Mouse (Mus musculus) midbrain, embryonic 14.5 days (tissue): Measurements from ENCODE around the gene Asf1b. TPM values are rescaled to one million over a fixed set of nuclear protein-coding genes. Genes with fewer than 3 reads are reported as not detected.

Source experiments
- ATAC-seq: fragments of 200-750 bp; cut with Nextera tagmentation; 2 replicates; pipeline ENCODE4 v1.8.0; 2017; ENCODE audit warnings: moderate number of reproducible peaks, moderate library complexity; ENCODE audit not compliant: low FRiP score, low TSS enrichment
- DNase-seq: peaks from one replicate; pipeline ENCODE4 v3.0.0-alpha.2; 2015
- H3K27ac ChIP-seq: fragments of 300-500 bp; sonication (generic); replicated peaks from 2 replicates; pipeline ENCODE4 v1.5.1; 2014; ENCODE audit warnings: mild to moderate bottlenecking, low read depth, low read length, moderate library complexity
- H3K27me3 ChIP-seq: fragments of 300-500 bp; sonication (generic); 2 replicates; pipeline ENCODE4 v1.6.1; 2014; ENCODE audit warnings: low read length, control low read depth, mixed read lengths; ENCODE audit not compliant: control insufficient read depth, insufficient read depth
- H3K36me3 ChIP-seq: fragments of 300-500 bp; sonication (generic); 2 replicates; pipeline ENCODE4 v1.6.1; 2014; ENCODE audit warnings: low read length, control low read depth; ENCODE audit not compliant: control insufficient read depth, insufficient read depth
- H3K4me1 ChIP-seq: fragments of 300-500 bp; sonication (generic); 2 replicates; pipeline ENCODE4 v1.6.1; 2014; ENCODE audit warnings: mild to moderate bottlenecking, antibody characterized with exemption, low read length, control low read depth; ENCODE audit not compliant: control insufficient read depth, insufficient read depth
- H3K4me2 ChIP-seq: fragments of 300-500 bp; sonication (generic); 2 replicates; pipeline ENCODE4 v1.6.1; 2014; ENCODE audit warnings: mild to moderate bottlenecking, low read length, moderate library complexity
- H3K4me3 ChIP-seq: fragments of 300-500 bp; sonication (generic); replicated peaks from 2 replicates; pipeline ENCODE4 v1.5.1; 2014; ENCODE audit warnings: low read depth, low read length
- H3K9ac ChIP-seq: fragments of 300-500 bp; sonication (generic); replicated peaks from 2 replicates; pipeline ENCODE4 v1.6.1; 2014; ENCODE audit warnings: mild to moderate bottlenecking, low read length, moderate library complexity
- H3K9me3 ChIP-seq: fragments of 300-500 bp; sonication (generic); 2 replicates; pipeline ENCODE4 v1.6.1; 2016; ENCODE audit warnings: low read length, control low read depth, mixed read lengths; ENCODE audit not compliant: control insufficient read depth
- WGBS: fragments of 180-500 bp; shearing (Covaris S2); extraction: QIAGEN DNeasy Blood & Tissue Kit; methylation state at CpG from one replicate; pipeline ENCODE4 v1.1.7; 2014; 5-methylcytosine and 5-hydroxymethylcytosine counted together
- polyA plus RNA-seq: library from polyadenylated mRNA; unstranded; fragments of >200 nt; fragmentation: Nextera tagmentation; extraction: Ambion mirVana; gene quantifications from 2 replicates; pipeline ENCODE4 v1.2.1, GENCODE M21; 2014

Gene Asf1b
- polyA plus RNA-seq, 1 experiment from 2014 or later: 15.5 TPM

DNA sequence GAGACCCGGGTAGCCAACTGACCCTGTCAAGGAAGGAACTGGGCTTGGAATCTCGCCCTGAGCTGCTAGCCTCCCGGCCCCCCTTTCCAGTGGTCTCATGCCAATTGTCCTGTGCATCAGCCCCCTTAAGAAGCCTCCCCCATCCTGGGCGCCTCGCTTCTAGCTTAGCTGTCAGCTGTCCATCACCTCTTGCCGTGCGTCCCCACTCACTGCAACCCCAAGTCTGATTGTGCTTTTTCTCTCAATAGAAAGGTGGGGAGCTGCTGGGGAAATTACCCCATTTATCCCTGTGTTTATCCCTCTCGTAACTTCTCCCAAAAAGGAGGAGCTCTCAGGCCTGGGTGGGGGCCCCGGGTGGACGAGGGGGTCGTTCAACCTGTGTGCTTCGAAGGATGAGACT, 40.7 kb downstream of the Asf1b start:
- H3K4me1 ChIP-seq: peaks cover 13% of the 10 kb centered on the region
- 0 out of 2 replicates have a peak overlapping the region, but pooled peaks have one; percentile 67 for H3K9ac ChIP-seq
- H3K27ac ChIP-seq: no peak overlapping the region
- H3K9me3 ChIP-seq: no peaks in the 10 kb centered on the region
- peaks cover 43% of the 10 kb centered on the region for H3K36me3 ChIP-seq
- WGBS: 9% methylated on average over 12 of the region's 12 CpGs
- peak overlapping the region; percentile 69; the same call in 1 of the 2 replicates for H3K4me3 ChIP-seq
- DNase-seq (no peak), ATAC-seq (no peak)
- H3K27me3 ChIP-seq: peaks cover 7% of the 10 kb centered on the region; the same call in 1 of the 2 replicates
- peak overlapping the region; percentile 77 for H3K4me2 ChIP-seq

DNA sequence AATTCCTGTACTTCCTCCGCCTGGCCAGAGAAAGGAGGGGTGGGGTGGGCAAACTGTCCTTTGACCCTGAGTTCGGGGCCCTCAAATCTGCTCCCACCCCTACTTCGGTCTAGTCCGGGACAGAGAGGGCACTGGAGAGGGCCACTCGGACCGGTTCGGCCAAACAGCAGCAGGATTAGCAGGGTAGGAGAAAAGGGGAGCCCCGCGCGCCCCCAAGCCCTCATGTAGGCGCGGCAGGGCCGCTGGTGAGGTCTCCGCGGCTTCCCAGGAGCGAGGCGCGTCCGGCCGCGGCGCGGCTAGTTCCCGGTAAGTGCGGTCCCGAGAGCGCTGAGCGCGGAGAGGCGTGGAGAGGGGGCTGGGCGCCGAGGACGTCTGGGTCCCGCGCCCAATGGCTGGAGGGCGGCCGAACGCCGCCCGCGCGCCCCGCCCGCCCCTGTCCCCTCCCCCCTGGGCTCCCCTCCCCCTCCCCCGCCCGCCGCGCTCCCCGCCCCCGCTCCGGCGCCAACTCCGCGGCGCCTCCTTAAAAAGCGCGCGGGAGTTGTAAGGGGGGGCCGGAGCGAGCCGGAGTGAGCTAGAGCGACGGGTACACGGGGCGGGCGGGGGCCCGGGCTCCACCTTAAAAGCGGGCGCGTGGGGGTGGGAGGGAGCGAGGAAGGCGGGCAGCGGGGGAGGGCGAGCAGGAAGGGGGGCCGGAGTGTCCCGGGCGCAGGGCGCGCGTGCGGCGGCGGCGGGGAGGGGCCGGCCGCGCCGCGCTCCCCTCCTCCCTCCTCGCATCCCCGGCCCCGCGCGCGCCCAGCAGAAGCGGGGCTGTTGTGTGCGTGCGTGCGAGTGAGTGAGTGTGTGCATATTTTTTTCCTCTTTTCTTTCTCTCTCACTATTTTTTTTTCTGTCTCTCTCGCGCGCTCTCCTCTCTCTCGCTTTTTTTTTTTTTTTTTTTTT, 41.5 kb downstream of the Asf1b start:
- Histone ChIP-seq H3K9me3 (no peaks in the 10 kb centered on the region), H3K36me3 (peaks cover 39% of the 10 kb centered on the region), H3K4me1 (peaks cover 16% of the 10 kb centered on the region), H3K27me3 (peaks cover 15% of the 10 kb centered on the region; the same call in 1 of the 2 replicates), H3K9ac (peak overlapping the region; percentile 67), H3K4me3 (peak overlapping the region; percentile 69), H3K27ac (peak overlapping the region; percentile 96), H3K4me2 (peak overlapping the region; percentile 77)
- WGBS: under 1% methylated on average over 64 of the region's 103 CpGs
- ATAC-seq (peak; percentile 74), DNase-seq (peak; percentile 89)

DNA sequence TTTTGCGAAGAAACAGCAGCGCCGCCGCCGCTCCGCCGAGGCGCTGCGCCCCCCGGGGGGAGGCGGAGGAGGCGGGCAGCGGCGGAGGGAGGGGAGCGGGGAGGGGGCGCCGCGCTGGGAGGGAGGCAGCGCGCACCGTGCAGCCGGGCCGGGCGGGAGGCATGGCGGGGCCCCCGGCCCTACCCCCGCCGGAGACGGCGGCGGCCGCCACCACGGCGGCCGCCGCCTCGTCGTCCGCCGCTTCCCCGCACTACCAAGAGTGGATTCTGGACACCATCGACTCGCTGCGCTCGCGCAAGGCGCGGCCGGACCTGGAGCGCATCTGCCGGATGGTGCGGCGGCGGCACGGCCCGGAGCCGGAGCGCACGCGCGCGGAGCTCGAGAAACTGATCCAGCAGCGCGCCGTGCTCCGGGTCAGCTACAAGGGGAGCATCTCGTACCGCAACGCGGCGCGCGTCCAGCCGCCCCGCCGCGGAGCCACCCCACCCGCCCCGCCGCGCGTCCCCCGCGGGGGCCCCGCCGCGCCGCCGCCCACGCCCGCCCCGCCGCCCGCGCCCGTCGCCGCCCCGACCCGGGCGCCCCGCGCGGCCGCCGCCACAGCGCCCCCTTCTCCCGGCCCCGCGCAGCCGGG, 42.3 kb downstream of the Asf1b start, which contains the start of gene Samd1:
Gene Samd1, plus strand, starts transcription at position 162 of the 631 bp plus-strand sequence.
- Histone ChIP-seq H3K27ac (peak within 1 kb of the TSS; percentile 96), H3K4me2 (peak within 1 kb of the TSS; percentile 77), H3K9me3 (no peaks in the 10 kb centered on the region), H3K27me3 (peaks cover 16% of the 10 kb centered on the region; the same call in 1 of the 2 replicates), H3K4me1 (peaks cover 16% of the 10 kb centered on the region), H3K4me3 (peak within 1 kb of the TSS; percentile 72), H3K9ac (peak within 1 kb of the TSS; percentile 67), H3K36me3 (peaks cover 31% of the 10 kb centered on the region)
- 0% methylated on average over 63 of the region's 112 CpGs for WGBS
- ATAC-seq: peak; percentile 46; the same call in 1 of the 2 replicates
- peak; percentile 84 for DNase-seq

DNA sequence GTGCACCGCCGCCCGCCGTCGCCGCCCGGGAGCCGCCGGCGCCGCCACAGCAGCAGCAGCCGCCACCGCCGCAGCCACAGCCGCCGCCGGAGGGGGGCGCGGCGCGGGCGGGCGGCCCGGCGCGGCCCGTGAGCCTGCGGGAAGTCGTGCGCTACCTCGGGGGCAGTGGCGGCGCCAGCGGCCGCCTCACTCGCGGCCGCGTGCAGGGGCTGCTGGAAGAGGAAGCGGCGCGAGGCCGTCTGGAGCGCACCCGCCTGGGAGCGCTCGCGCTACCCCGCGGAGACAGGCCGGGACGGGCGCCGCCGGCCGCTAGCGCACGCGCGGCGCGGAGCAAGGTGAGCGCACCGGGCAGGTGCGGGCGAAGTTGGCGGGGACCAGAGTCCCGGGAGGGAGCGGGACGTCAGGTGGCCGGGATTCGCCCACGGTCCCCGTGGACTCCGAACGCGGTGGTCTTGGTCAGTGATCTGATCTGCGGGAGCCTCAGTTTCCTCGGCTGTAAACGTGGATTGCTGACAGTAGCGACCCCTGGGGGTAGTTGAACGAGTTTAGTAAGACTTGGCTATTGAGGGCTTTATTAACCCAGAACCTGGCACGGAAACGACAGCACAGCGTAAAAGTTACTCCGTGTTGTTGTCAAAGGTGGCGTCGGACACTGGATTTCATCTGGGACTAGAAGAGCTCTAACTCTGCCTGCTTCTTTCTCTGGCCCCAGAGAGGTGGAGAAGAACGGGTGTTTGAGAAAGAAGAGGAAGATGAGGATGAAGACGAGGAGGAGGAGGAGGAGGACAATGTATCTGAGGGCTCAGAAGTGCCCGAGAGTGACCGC, 43.1 kb downstream of the Asf1b start:
- peak overlapping the region; percentile 77 for H3K4me2 ChIP-seq
- DNase-seq (peak; percentile 87), ATAC-seq (peak; percentile 8; the same call in 1 of the 2 replicates)
- peaks cover 16% of the 10 kb centered on the region for H3K4me1 ChIP-seq
- peaks cover 29% of the 10 kb centered on the region for H3K36me3 ChIP-seq
- H3K27me3 ChIP-seq: peaks cover 16% of the 10 kb centered on the region; the same call in 1 of the 2 replicates
- H3K4me3 ChIP-seq: peak overlapping the region; percentile 72
- peak overlapping the region; percentile 67 for H3K9ac ChIP-seq
- peak overlapping the region; percentile 96 for H3K27ac ChIP-seq
- under 1% methylated on average over 82 of the region's 92 CpGs for WGBS
- no peaks in the 10 kb centered on the region for H3K9me3 ChIP-seq

DNA sequence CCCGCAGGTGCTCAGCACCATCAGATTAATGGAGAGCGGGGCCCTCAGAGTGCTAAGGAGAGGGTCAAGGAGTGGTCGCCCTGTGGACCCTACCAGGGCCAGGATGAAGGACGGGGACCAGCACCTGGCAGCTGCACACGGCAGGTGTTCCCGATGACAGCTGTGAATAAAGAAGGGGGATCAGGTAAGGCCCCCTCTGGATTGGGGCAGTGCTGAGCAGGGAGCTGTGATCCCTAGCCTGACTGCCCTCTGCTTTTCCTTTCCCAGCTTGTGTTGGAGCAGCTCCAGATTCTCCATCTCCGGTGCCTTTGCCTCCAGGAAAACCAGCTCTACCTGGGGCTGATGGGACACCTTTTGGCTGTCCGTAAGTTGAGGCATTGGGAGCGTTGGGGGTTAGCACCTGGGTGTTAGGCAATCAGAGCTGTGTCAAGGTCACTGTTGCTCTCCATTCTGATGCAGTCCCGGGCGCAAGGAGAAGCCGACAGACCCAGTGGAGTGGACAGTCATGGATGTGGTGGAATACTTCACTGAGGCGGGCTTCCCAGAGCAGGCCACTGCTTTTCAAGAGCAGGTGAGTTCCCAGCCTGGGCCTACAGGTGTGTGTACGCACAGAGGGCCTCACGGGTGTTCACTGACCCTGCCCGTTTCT, 43.9 kb downstream of the Asf1b start:
- Histone ChIP-seq H3K27ac (no peak overlapping the region), H3K4me1 (peaks cover 16% of the 10 kb centered on the region), H3K27me3 (peaks cover 16% of the 10 kb centered on the region; the same call in 1 of the 2 replicates), H3K4me3 (peak overlapping the region; percentile 72), H3K36me3 (peaks cover 23% of the 10 kb centered on the region), H3K4me2 (peak overlapping the region; percentile 77), H3K9me3 (no peaks in the 10 kb centered on the region), H3K9ac (peak overlapping the region; percentile 67; the same call in 1 of the 2 replicates)
- 68% methylated on average over 16 of the region's 16 CpGs for WGBS
- DNase-seq: no peak
- ATAC-seq: no peak

DNA sequence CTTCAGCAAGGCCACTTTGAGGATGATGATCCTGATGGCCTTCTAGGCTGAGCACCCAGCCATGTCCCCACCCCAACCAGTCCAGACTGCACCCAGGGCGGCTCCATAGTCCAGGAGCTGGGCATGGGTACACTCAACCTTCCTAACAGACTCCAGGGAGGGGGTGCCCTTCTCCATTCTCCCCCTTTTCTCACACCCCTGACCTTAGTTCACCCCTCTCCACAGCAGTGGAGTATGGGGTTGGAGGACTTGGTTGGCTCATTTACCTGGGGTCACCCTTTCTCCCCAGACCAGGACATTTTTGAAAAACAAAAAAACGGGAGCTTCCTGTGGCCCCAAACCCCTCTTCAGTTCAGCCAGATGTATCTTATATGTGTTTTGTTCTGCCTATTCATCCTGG, 44.5 kb downstream of the Asf1b start:
- WGBS: 90% methylated on average over 2 of the region's 2 CpGs
- H3K4me2 ChIP-seq: peak overlapping the region; percentile 77
- ATAC-seq (no peak), DNase-seq (no peak)
- H3K4me1 ChIP-seq: peaks cover 16% of the 10 kb centered on the region
- peaks cover 17% of the 10 kb centered on the region for H3K36me3 ChIP-seq
- H3K4me3 ChIP-seq: no peak overlapping the region
- H3K9me3 ChIP-seq: no peaks in the 10 kb centered on the region
- peaks cover 16% of the 10 kb centered on the region; the same call in 1 of the 2 replicates for H3K27me3 ChIP-seq
- no peak overlapping the region for H3K27ac ChIP-seq
- H3K9ac ChIP-seq: 0 out of 2 replicates have a peak overlapping the region, but pooled peaks have one; percentile 67

DNA sequence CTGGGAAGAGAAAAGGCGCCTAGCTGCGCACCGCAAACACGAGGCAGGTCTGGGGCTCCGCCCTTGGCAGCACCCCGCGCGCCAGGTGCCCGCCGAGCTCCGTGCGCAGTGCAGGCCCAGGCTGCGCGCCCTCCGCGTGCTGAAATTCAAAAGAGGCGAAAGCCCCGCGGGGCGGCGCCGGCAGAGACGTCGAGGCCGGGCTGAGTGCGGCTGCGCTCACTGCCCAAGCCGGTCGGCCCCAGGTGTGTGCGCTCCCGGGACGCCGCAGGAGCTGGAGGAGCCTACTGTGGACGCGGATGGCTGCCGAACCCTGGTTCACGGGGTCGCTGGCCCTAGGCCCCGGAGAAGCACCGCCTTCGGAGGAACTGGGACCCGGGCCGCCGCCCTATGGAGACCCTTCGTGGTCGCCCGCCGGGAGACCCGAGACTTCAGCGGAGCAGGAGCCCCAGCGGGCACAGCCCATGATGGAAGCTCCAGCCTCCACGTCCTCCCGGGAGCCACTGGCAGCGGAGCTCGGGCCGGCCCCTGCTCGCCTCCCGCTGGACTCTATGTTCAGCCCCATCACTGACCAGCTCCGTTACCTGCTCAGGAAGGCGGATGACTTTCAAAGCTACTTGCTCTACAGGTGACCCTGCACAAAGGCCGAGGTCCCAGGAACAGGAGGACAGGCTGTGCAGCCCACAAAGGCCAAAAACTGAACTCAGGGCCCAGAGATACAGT, 46.1 kb downstream of the Asf1b start, which contains the start of gene 1700067K01Rik:
Gene 1700067K01Rik, plus strand, starts transcription at position 222 of the 720 bp plus-strand sequence.
- H3K4me2 ChIP-seq: peak within 1 kb of the TSS; percentile 25
- H3K36me3 ChIP-seq: peaks cover 12% of the 10 kb centered on the region
- no peak within 1 kb of the TSS; the same call in 1 of the 2 replicates for H3K9ac ChIP-seq
- H3K4me3 ChIP-seq: 0 out of 2 replicates have a peak within 1 kb of the TSS, but pooled peaks have one; percentile 5
- DNase-seq (no peak), ATAC-seq (no peak)
- H3K9me3 ChIP-seq: no peaks in the 10 kb centered on the region
- WGBS: 18% methylated on average over 61 of the region's 61 CpGs
- no peak within 1 kb of the TSS for H3K27ac ChIP-seq
- peaks cover 16% of the 10 kb centered on the region for H3K4me1 ChIP-seq
- peaks cover 16% of the 10 kb centered on the region; the same call in 1 of the 2 replicates for H3K27me3 ChIP-seq
